ENCODE assay signal across 28 mouse cellular contexts in genomic region chrX:41435541-41435940, GRCm38 (mm10). TPM values are rescaled to one million over a fixed set of nuclear protein-coding genes. Genes with fewer than 3 reads are reported as not detected.
DNase-seq lines count a peak whose midpoint lies in the region; ATAC-seq and TF ChIP-seq lines count a peak whose summit lies in the region.
"Had no signal": no experiment of that assay in that cellular context is flagged by ENCODE, and none has a peak within 500 bp of the region (broad histone marks: within the 10 kb centered on the region; RNA-seq: fewer than 3 reads in every experiment).

No protein-coding gene starts in this region.

- TF ChIP-seq EP300 in liver, embryonic 14.5 days (IDR thresholded peaks at IDR 0.05; ENCODE audit: low read depth), result no peak

- 0 out of 2 replicates have a peak, but pooled peaks have one; percentile 35 for ATAC-seq in liver, embryonic 14.5 days (ENCODE audit: insufficient read depth)
- no peak for ATAC-seq in liver, embryonic 12.5 days
- ATAC-seq: activated CD4-positive, CD25-positive, alpha-beta regulatory T cell, adult 4 months; forebrain, embryonic 14.5 days; forebrain, postnatal 0 days; hindbrain, embryonic 16.5 days; intestine, embryonic 15.5 days had no signal

- no peak overlapping the region for H3K9ac ChIP-seq in liver, embryonic 14.5 days (replicated peaks)
- no peak overlapping the region for H3K9ac ChIP-seq in liver, embryonic 12.5 days
- H3K9ac ChIP-seq: embryonic facial prominence, embryonic 12.5 days; embryonic facial prominence, embryonic 15.5 days; forebrain, postnatal 0 days; heart, embryonic 12.5 days; heart, embryonic 15.5 days; hindbrain, embryonic 13.5 days; intestine, embryonic 15.5 days had no signal

- H3K36me3 ChIP-seq in liver, embryonic 14.5 days (replicated peaks; ENCODE audit: control insufficient read depth, insufficient read depth, low read depth), result no peaks in the 10 kb centered on the region
- no peaks in the 10 kb centered on the region for H3K36me3 ChIP-seq in liver, embryonic 12.5 days
- H3K36me3 ChIP-seq: embryonic facial prominence, embryonic 12.5 days; embryonic facial prominence, embryonic 15.5 days; heart, embryonic 12.5 days; heart, embryonic 15.5 days; hindbrain, embryonic 10.5 days; hindbrain, embryonic 13.5 days; intestine, embryonic 15.5 days had no signal

- no peak overlapping the region for H3K4me3 ChIP-seq in liver, embryonic 14.5 days (ENCODE audit: insufficient read depth in 1 of 2, low read depth in 2 of 2, low read length in 2 of 2)
- H3K4me3 ChIP-seq in liver, embryonic 12.5 days, result no peak overlapping the region
- H3K4me3 ChIP-seq: embryonic facial prominence, embryonic 12.5 days; embryonic facial prominence, embryonic 15.5 days; heart, embryonic 12.5 days; heart, embryonic 15.5 days; hindbrain, embryonic 10.5 days; hindbrain, embryonic 13.5 days; intestine, embryonic 15.5 days had no signal

- no peak overlapping the region for H3K4me2 ChIP-seq in liver, embryonic 14.5 days (ENCODE audit: low read depth)
- H3K4me2 ChIP-seq in liver, embryonic 12.5 days, result no peak overlapping the region
- H3K4me2 ChIP-seq: embryonic facial prominence, embryonic 12.5 days; embryonic facial prominence, embryonic 15.5 days; heart, embryonic 12.5 days; heart, embryonic 15.5 days; hindbrain, embryonic 13.5 days; intestine, embryonic 15.5 days had no signal

- WGBS in liver, embryonic 14.5 days (ENCODE audit: insufficient replicate concordance), result 33% methylated on average over 1 of the region's 1 CpGs
- 9% methylated on average over 1 of the region's 1 CpGs for WGBS in liver, embryonic 12.5 days (ENCODE audit: insufficient replicate concordance)

- no peak for TF ChIP-seq CTCF in liver, embryonic 14.5 days (IDR thresholded peaks at IDR 0.05; ENCODE audit: low read depth)

- H3K4me1 ChIP-seq in liver, embryonic 14.5 days (replicated peaks; ENCODE audit: control insufficient read depth in 2 of 2, insufficient read depth in 2 of 2, low read length in 1 of 2), result no peaks in the 10 kb centered on the region
- H3K4me1 ChIP-seq in liver, embryonic 12.5 days, result no peaks in the 10 kb centered on the region
- H3K4me1 ChIP-seq: embryonic facial prominence, embryonic 12.5 days; embryonic facial prominence, embryonic 15.5 days; heart, embryonic 12.5 days; heart, embryonic 15.5 days; hindbrain, embryonic 10.5 days; hindbrain, embryonic 13.5 days; intestine, embryonic 15.5 days had no signal

- H3K9me3 ChIP-seq in liver, embryonic 14.5 days (ENCODE audit: control insufficient read depth, low read length), result no peaks in the 10 kb centered on the region
- H3K9me3 ChIP-seq in liver, embryonic 12.5 days (replicated peaks), result no peaks in the 10 kb centered on the region
- H3K9me3 ChIP-seq: embryonic facial prominence, embryonic 12.5 days; embryonic facial prominence, embryonic 15.5 days; heart, embryonic 12.5 days; heart, embryonic 15.5 days; hindbrain, embryonic 10.5 days; hindbrain, embryonic 13.5 days; intestine, embryonic 15.5 days had no signal

- intact Hi-C loops in left cerebral cortex, postnatal 10 days (cut with DNase I), result no loop called here

- no peak overlapping the region for H3K27ac ChIP-seq in liver, embryonic 14.5 days
- H3K27ac ChIP-seq in liver, embryonic 12.5 days, result no peak overlapping the region
- H3K27ac ChIP-seq: embryonic facial prominence, embryonic 12.5 days; embryonic facial prominence, embryonic 15.5 days; heart, embryonic 15.5 days; hindbrain, embryonic 10.5 days; hindbrain, embryonic 13.5 days; intestine, embryonic 15.5 days had no signal

- DNase-seq in liver, embryonic 14.5 days (ENCODE audit: low read depth in 3 of 3, low spot score in 3 of 3), result no peak
- peak; percentile 37 for DNase-seq in adrenal gland, adult 8-10 months
- peak; percentile 13 for DNase-seq in adrenal gland, postnatal 25 days
- DNase-seq in left cerebral cortex, postnatal 10 days (ENCODE audit: extremely low spot score in 1 of 2, low spot score in 2 of 2), result no peak
- no peak for DNase-seq in spleen, adult 18-20 months
- DNase-seq in lung, postnatal 36 days, result no peak
- DNase-seq: B cell, adult 2 months; cerebellum, adult 11 months; cerebellum, adult 2 months; cerebellum, adult 9-11 months; cerebellum, postnatal 25 days; forebrain, postnatal 0 days; gastrocnemius, postnatal 25 days; heart, adult 18-20 months; heart, postnatal 10 days; heart, postnatal 36 days had no signal

- H3K27me3 ChIP-seq in liver, embryonic 14.5 days (ENCODE audit: control insufficient read depth, insufficient read depth, low read length), result no peaks in the 10 kb centered on the region
- no peaks in the 10 kb centered on the region for H3K27me3 ChIP-seq in liver, embryonic 12.5 days (replicated peaks)
- H3K27me3 ChIP-seq: embryonic facial prominence, embryonic 12.5 days; embryonic facial prominence, embryonic 15.5 days; heart, embryonic 12.5 days; heart, embryonic 15.5 days; hindbrain, embryonic 13.5 days; intestine, embryonic 15.5 days had no signal

RNA-seq across cellular contexts. Expression of gene Gria3, which starts 34.9 kb away (rescaled TPM):
- 1.1 and 1.6 TPM in 2 replicates for polyA plus RNA-seq in liver, embryonic 14.5 days (2012; rRNA removed)
- polyA plus RNA-seq in liver, embryonic 14.5 days (2014; fragmentation: Nextera tagmentation; extraction: Ambion mirVana), result 1.1 TPM in 2 replicates
- polyA plus RNA-seq in liver, embryonic 12.5 days (2016; fragmentation: Nextera tagmentation; extraction: Ambion mirVana), result 2.2 and 3.5 TPM in 2 replicates
- total RNA-seq in adrenal gland, adult 8-10 months (2022), result 10 to 100 TPM; 12.8 to 80.7 (median 43.0) TPM
- 18.7 and 28.4 TPM in 2 replicates for total RNA-seq in adrenal gland, postnatal 25 days (2021)
- total RNA-seq in left cerebral cortex, postnatal 10 days (2021), result 100 to 1,000 TPM; 128 to 134 TPM
- total RNA-seq: MEL had no signal
- polyA plus RNA-seq: activated CD4-positive, CD25-positive, alpha-beta regulatory T cell, adult 4 months had no signal

Comparison
In these comparisons a context has a peak if more than half of its experiments do, and no peak if none do; other contexts are left out.
1. DNase-seq: peak in adrenal gland, adult 8-10 months (single experiment) and adrenal gland, postnatal 25 days (single experiment); none in liver, embryonic 14.5 days (0 of 3), left cerebral cortex, postnatal 10 days (0 of 2), spleen, adult 18-20 months (0 of 2) and lung, postnatal 36 days (single experiment).